Mouse (Mus musculus): ENCODE data around the gene Gm21677.
"Not testable (repeated sequence)": the region's sequence is repeated elsewhere in the genome, so short reads cannot be mapped to it uniquely, and the experiment has no call there.

The Gm21677 gene

DNA sequence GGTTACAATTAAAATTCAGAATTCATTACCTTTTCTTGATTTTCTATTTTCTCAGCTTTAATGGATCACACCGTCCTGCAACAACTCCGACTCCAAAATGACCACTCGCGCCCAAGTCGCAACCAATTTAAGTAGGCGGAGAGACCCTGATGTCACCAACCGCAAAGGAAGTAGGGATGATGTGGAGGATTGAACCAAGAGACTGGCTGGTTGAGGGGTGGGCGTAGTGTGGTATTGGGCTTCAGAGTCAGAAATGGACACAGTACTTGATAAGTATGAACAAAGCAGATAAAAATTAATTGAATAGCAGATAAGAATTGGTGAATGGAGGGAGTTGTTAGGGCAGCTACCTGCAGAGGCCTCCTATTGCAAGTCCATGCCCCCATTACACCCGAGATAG, at the start of gene Gm21677:
Gene Gm21677 (minus strand): TSS at position 101 of the 400 bp plus-strand sequence.
- DNase-seq: not testable (repeated sequence)

DNA sequence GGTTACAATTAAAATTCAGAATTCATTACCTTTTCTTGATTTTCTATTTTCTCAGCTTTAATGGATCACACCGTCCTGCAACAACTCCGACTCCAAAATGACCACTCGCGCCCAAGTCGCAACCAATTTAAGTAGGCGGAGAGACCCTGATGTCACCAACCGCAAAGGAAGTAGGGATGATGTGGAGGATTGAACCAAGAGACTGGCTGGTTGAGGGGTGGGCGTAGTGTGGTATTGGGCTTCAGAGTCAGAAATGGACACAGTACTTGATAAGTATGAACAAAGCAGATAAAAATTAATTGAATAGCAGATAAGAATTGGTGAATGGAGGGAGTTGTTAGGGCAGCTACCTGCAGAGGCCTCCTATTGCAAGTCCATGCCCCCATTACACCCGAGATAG, 39.0 kb upstream of the Gm21677 start, which contains the start of gene Gm21693:
Gene Gm21693 (minus strand): TSS at position 101 of the 400 bp plus-strand sequence.
- DNase-seq: not testable (repeated sequence)

DNA sequence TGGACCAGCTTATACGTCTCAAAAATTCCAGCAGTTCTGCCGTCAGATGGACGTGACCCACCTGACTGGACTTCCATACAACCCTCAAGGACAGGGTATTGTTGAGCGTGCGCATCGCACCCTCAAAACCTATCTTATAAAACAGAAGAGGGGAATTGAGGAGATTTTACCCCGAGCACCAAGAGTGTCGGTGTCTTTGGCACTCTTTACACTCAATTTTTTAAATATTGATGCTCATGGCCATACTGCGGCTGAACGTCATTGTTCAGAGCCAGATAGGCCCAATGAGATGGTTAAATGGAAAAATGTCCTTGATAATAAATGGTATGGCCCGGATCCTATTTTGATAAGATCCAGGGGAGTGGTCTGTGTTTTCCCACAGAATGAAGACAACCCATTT, 34.4 kb upstream of the Gm21677 start:
- not testable (repeated sequence) for DNase-seq

Data from lung, postnatal 14 days (tissue).